Mouse (Mus musculus): Measurements from ENCODE around the gene Kiz. TPM values are rescaled to one million over a fixed set of nuclear protein-coding genes. Genes with fewer than 3 reads are reported as not detected.

Gene Kiz
- polyA plus RNA-seq, 1 experiment = 9.6 TPM

DNA sequence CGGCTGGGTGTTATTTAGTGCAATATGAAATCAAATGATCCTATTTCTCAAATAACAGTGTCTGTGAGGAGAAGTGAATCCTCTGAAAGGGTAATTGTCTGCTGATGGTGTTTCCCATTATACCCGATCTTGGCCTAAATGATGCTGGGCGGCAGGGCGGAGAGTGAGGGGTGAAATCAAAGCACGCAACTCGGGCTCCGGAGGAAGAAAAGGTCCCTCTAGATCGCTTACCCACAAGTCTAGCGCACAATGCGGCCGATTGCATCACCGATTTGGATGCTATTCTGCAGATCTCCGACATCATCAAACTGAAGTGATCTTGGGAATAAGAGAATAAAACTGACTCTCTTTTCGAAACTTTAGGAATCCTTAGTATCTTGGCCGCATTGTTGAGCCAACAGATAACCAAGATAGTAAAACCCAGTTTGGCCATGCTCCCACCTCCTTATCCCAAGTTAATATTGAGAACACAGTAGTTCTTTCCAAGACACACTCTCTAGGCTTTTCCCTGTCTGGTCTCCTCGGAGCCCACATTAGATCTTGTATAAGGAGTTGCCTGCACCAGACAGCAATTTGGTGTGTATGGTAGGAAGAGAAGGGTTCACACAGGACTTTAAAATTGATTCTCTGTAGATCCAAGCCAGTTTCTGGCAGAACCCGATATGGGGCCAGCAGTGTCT lies 18.7 kb upstream of the Kiz start:
- no peak for TF ChIP-seq CEBPB (IDR thresholded peaks at IDR 0.05; ENCODE audit: insufficient read depth, poor library complexity, severe bottlenecking)
- TF ChIP-seq MAX (IDR thresholded peaks at IDR 0.05; ENCODE audit: low read depth) = no peak
- TF ChIP-seq USF1 (IDR thresholded peaks at IDR 0.05; ENCODE audit: low read depth) = no peak
- TF ChIP-seq REST (IDR thresholded peaks at IDR 0.05; ENCODE audit: insufficient read depth, insufficient read length) = no peak
- no peak for TF ChIP-seq POLR2AphosphoS2 (IDR thresholded peaks at IDR 0.05; ENCODE audit: insufficient read length, low read depth)
- TF ChIP-seq TCF12 (IDR thresholded peaks at IDR 0.05; ENCODE audit: insufficient read depth, poor library complexity, severe bottlenecking) = no peak
- no peak for TF ChIP-seq POLR2A (IDR thresholded peaks at IDR 0.05; ENCODE audit: insufficient read length, low read depth)
- no peak for TF ChIP-seq MYOG (IDR thresholded peaks at IDR 0.05; ENCODE audit: control insufficient read depth in 1 of 3, insufficient read depth in 1 of 3, insufficient read length in 2 of 3, low read depth in 2 of 3)
- no peak for TF ChIP-seq TCF3 (IDR thresholded peaks at IDR 0.05; ENCODE audit: insufficient read length, low read depth)
- TF ChIP-seq SRF (IDR thresholded peaks at IDR 0.05; ENCODE audit: control insufficient read depth, insufficient read length, low read depth) = no peak
- TF ChIP-seq E2F4 (IDR thresholded peaks at IDR 0.05; ENCODE audit: insufficient read depth) = no peak
- TF ChIP-seq MYOD1 (IDR thresholded peaks at IDR 0.05; ENCODE audit: control insufficient read depth in 1 of 3, insufficient read length in 2 of 3, low read depth in 2 of 3) = no peak
- H3K79me2 ChIP-seq (ENCODE audit: control insufficient read depth, insufficient read depth) = no peaks in the 10 kb centered on the region
- H3K36me3 ChIP-seq (ENCODE audit: control insufficient read depth, insufficient read depth) = no peaks in the 10 kb centered on the region
- H3K4me3 ChIP-seq = no peak overlapping the region
- no peak overlapping the region for H3K4me2 ChIP-seq (ENCODE audit: low read depth)
- no peak overlapping the region for H3ac ChIP-seq (ENCODE audit: control insufficient read depth, insufficient read length)
- peaks cover 23% of the 10 kb centered on the region for H3K27me3 ChIP-seq (ENCODE audit: control insufficient read depth, insufficient read depth, insufficient read length)

DNA sequence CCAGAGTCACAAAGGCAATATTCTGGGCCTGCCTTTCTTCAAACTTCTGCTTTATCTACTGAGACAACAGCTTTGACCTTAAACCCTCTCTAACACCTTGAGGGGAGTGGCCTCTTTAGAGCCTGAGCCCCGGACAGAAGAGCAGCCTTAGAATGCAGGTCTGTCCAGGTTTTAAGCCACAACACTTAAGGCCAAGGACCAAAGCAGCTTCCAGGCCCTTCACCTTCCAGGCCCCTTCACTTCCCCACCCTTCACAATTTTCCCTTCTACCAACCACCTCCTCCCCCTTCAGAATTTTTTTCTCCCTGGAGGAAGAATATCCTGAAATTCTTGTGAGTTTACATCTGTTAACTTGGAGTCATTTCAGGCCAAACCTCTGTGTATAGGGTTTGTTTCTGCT lies 18.0 kb upstream of the Kiz start:
- no peak overlapping the region for H3K4me3 ChIP-seq
- H3K4me2 ChIP-seq (ENCODE audit: low read depth) = no peak overlapping the region
- no peak for TF ChIP-seq MYOG (IDR thresholded peaks at IDR 0.05; ENCODE audit: control insufficient read depth in 1 of 3, insufficient read depth in 1 of 3, insufficient read length in 2 of 3, low read depth in 2 of 3)
- no peak for TF ChIP-seq MAX (IDR thresholded peaks at IDR 0.05; ENCODE audit: low read depth)
- TF ChIP-seq TCF3 (IDR thresholded peaks at IDR 0.05; ENCODE audit: insufficient read length, low read depth) = no peak
- TF ChIP-seq POLR2AphosphoS2 (IDR thresholded peaks at IDR 0.05; ENCODE audit: insufficient read length, low read depth) = no peak
- TF ChIP-seq REST (IDR thresholded peaks at IDR 0.05; ENCODE audit: insufficient read depth, insufficient read length) = no peak
- no peak for TF ChIP-seq MYOD1 (IDR thresholded peaks at IDR 0.05; ENCODE audit: control insufficient read depth in 1 of 3, insufficient read length in 2 of 3, low read depth in 2 of 3)
- no peaks in the 10 kb centered on the region for H3K79me2 ChIP-seq (ENCODE audit: control insufficient read depth, insufficient read depth)
- H3K27me3 ChIP-seq (ENCODE audit: control insufficient read depth, insufficient read depth, insufficient read length) = peaks cover 23% of the 10 kb centered on the region
- no peaks in the 10 kb centered on the region for H3K36me3 ChIP-seq (ENCODE audit: control insufficient read depth, insufficient read depth)
- no peak overlapping the region for H3ac ChIP-seq (ENCODE audit: control insufficient read depth, insufficient read length)

DNA sequence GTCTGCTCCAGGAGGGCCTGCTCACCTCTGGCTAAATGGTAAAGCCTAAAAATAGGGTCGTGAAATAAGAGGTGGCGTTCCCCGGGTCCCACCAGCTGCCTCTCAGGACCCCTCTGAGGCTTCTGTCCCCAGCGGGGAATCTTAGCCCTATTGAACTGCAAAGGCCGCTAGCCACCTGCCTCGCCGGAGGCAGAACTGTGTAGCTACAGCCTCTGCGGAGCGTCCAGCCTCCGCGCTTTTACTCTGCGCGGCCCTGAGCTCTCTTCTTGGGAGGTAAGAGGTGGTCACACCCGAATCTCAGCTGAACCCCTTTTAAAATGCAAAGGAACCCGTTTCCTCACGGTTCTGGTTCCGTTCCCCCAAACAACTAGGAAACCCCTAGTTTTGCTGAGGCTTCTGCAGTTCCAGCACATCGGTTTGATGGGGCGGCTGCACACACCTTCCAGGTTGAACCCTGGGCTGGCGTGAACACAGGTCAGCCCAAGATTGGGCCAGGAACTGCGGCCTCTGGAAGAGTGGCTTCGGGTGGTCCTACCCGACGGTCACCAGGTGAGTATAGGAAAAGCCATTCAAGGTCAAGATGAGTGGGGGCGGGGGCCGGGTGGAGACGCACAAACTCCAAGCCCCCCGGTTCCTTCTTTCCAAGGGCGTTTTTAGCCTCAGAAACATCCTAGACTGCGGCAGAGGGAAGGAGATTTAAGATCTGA lies 16.9 kb upstream of the Kiz start:
- Histone ChIP-seq H3ac (ENCODE audit: control insufficient read depth, insufficient read length) (no peak overlapping the region), H3K79me2 (ENCODE audit: control insufficient read depth, insufficient read depth) (no peaks in the 10 kb centered on the region), H3K36me3 (ENCODE audit: control insufficient read depth, insufficient read depth) (no peaks in the 10 kb centered on the region), H3K4me3 (no peak overlapping the region), H3K27me3 (ENCODE audit: control insufficient read depth, insufficient read depth, insufficient read length) (peaks cover 23% of the 10 kb centered on the region), H3K4me2 (ENCODE audit: low read depth) (no peak overlapping the region)
- no peak for TF ChIP-seq CEBPB (IDR thresholded peaks at IDR 0.05; ENCODE audit: insufficient read depth, poor library complexity, severe bottlenecking)
- no peak for TF ChIP-seq POLR2A (IDR thresholded peaks at IDR 0.05; ENCODE audit: insufficient read length, low read depth)
- TF ChIP-seq MYOG (IDR thresholded peaks at IDR 0.05; ENCODE audit: control insufficient read depth in 1 of 3, insufficient read depth in 1 of 3, insufficient read length in 2 of 3, low read depth in 2 of 3) = no peak
- no peak for TF ChIP-seq POLR2AphosphoS2 (IDR thresholded peaks at IDR 0.05; ENCODE audit: insufficient read length, low read depth)
- no peak for TF ChIP-seq SRF (IDR thresholded peaks at IDR 0.05; ENCODE audit: control insufficient read depth, insufficient read length, low read depth)
- no peak for TF ChIP-seq USF1 (IDR thresholded peaks at IDR 0.05; ENCODE audit: low read depth)
- no peak for TF ChIP-seq MAX (IDR thresholded peaks at IDR 0.05; ENCODE audit: low read depth)
- no peak for TF ChIP-seq TCF3 (IDR thresholded peaks at IDR 0.05; ENCODE audit: insufficient read length, low read depth)
- TF ChIP-seq MYOD1 (IDR thresholded peaks at IDR 0.05; ENCODE audit: control insufficient read depth in 1 of 3, insufficient read length in 2 of 3, low read depth in 2 of 3) = no peak

DNA sequence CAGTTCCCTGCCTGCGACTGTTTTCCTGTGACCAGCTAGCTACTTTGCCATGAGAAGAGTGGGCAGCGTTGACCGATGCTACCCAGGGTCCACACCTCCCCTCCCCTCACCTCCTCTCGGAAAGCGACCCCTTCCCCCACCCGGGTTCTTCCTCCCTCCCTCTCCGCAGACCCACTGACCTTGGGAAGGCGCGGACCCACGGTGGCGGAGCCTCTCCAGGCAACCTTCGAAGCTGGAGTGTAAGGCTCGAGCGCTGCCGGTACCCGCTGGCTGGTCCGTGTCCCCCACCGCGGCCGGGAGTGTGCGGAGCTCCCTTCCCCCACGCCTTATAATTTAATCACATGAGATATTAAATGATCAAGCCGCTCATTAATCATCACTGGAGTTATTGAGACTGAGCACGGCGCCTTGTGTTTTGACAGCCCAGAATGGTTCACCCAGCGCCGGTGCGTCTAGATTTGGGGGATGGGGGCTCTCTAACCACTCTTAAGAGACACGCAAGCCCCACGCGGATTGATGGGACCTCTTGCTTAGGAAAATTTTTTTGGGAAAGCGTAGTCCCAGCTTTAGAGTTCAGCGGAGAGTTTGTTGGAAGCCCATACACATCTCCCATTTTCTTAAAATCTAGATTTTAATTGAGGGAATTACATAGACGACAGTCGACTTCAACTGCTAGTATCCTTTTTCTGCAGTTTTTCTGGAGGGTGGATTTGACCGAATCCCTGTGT lies 16.2 kb upstream of the Kiz start:
- Histone ChIP-seq H3K79me2 (ENCODE audit: control insufficient read depth, insufficient read depth) (no peaks in the 10 kb centered on the region), H3K27me3 (ENCODE audit: control insufficient read depth, insufficient read depth, insufficient read length) (peaks cover 20% of the 10 kb centered on the region), H3K4me3 (no peak overlapping the region), H3ac (ENCODE audit: control insufficient read depth, insufficient read length) (no peak overlapping the region), H3K4me2 (ENCODE audit: low read depth) (no peak overlapping the region), H3K36me3 (ENCODE audit: control insufficient read depth, insufficient read depth) (no peaks in the 10 kb centered on the region)
- no peak for TF ChIP-seq POLR2AphosphoS2 (IDR thresholded peaks at IDR 0.05; ENCODE audit: insufficient read length, low read depth)
- TF ChIP-seq TCF3 (IDR thresholded peaks at IDR 0.05; ENCODE audit: insufficient read length, low read depth) = no peak
- no peak for TF ChIP-seq TCF12 (IDR thresholded peaks at IDR 0.05; ENCODE audit: insufficient read depth, poor library complexity, severe bottlenecking)
- TF ChIP-seq CEBPB (IDR thresholded peaks at IDR 0.05; ENCODE audit: insufficient read depth, poor library complexity, severe bottlenecking) = no peak
- TF ChIP-seq POLR2A (IDR thresholded peaks at IDR 0.05; ENCODE audit: insufficient read length, low read depth) = no peak
- TF ChIP-seq USF1 (IDR thresholded peaks at IDR 0.05; ENCODE audit: low read depth) = no peak
- no peak for TF ChIP-seq MYOG (IDR thresholded peaks at IDR 0.05; ENCODE audit: control insufficient read depth in 1 of 3, insufficient read depth in 1 of 3, insufficient read length in 2 of 3, low read depth in 2 of 3)
- TF ChIP-seq MYOD1 (IDR thresholded peaks at IDR 0.05; ENCODE audit: control insufficient read depth in 1 of 3, insufficient read length in 2 of 3, low read depth in 2 of 3) = no peak
- TF ChIP-seq MAX (IDR thresholded peaks at IDR 0.05; ENCODE audit: low read depth) = no peak
- no peak for TF ChIP-seq SRF (IDR thresholded peaks at IDR 0.05; ENCODE audit: control insufficient read depth, insufficient read length, low read depth)
- no peak for TF ChIP-seq E2F4 (IDR thresholded peaks at IDR 0.05; ENCODE audit: insufficient read depth)
- TF ChIP-seq REST (IDR thresholded peaks at IDR 0.05; ENCODE audit: insufficient read depth, insufficient read length) = no peak
